Mouse (Mus musculus): ENCODE measurements around the gene Prlr. TPM values are rescaled to one million over a fixed set of nuclear protein-coding genes. Genes with fewer than 3 reads are reported as not detected.

The Prlr gene
- polyA plus RNA-seq, 1 experiment from 2014 or later = 3.8 TPM

GRCm38 (mm10) chr15:10379757-10380458 is 202.9 kb downstream of the Prlr start:
- no peaks in the 10 kb centered on the region for H3K9me3 ChIP-seq (ENCODE audit: control insufficient read depth, low read length)
- no peak overlapping the region for H3K4me2 ChIP-seq (ENCODE audit: low read depth, low read length)
- no peak overlapping the region for H3K4me3 ChIP-seq (ENCODE audit: low read depth, low read length)
- no peaks in the 10 kb centered on the region for H3K36me3 ChIP-seq (ENCODE audit: control insufficient read depth, insufficient read depth, low read length)
- 94% methylated on average over 3 of the region's 3 CpGs for WGBS
- ATAC-seq (ENCODE audit: low read depth) = no peak
- no peak overlapping the region for H3K9ac ChIP-seq (replicated peaks; ENCODE audit: low read depth, low read length)
- H3K27me3 ChIP-seq (ENCODE audit: control insufficient read depth, insufficient read depth, low read length) = no peaks in the 10 kb centered on the region
- H3K4me1 ChIP-seq (ENCODE audit: control insufficient read depth, insufficient read depth, low read length) = no peaks in the 10 kb centered on the region
- H3K27ac ChIP-seq (ENCODE audit: low read depth, low read length) = no peak overlapping the region

- no peak overlapping the region for H3K9ac ChIP-seq (replicated peaks; ENCODE audit: low read depth, low read length)
- H3K4me2 ChIP-seq (ENCODE audit: low read depth, low read length) = no peak overlapping the region
- no peak overlapping the region for H3K4me3 ChIP-seq (ENCODE audit: low read depth, low read length)
- peak; percentile 79 for ATAC-seq (ENCODE audit: low read depth)
- no peaks in the 10 kb centered on the region for H3K36me3 ChIP-seq (ENCODE audit: control insufficient read depth, insufficient read depth, low read length)
- H3K4me1 ChIP-seq (ENCODE audit: control insufficient read depth, insufficient read depth, low read length) = no peaks in the 10 kb centered on the region
- no peaks in the 10 kb centered on the region for H3K27me3 ChIP-seq (ENCODE audit: control insufficient read depth, insufficient read depth, low read length)
- WGBS = 76% methylated on average over 2 of the region's 2 CpGs
- H3K9me3 ChIP-seq (ENCODE audit: control insufficient read depth, low read length) = no peaks in the 10 kb centered on the region
- H3K27ac ChIP-seq (ENCODE audit: low read depth, low read length) = no peak overlapping the region
Measured at GRCm38 (mm10) chr15:10387263-10387662, 210.2 kb downstream of the Prlr start.

Other genes starting within 250 kb of the Prlr start
- gene Gm21973, start 148.1 kb downstream of the Prlr start, polyA plus RNA-seq (2014; fragmentation: Nextera tagmentation; extraction: Ambion mirVana) = 1.8 TPM in 1 of 2 replicates, not detected in the other
- gene Agxt2, start 181.3 kb downstream of the Prlr start, polyA plus RNA-seq (2014; fragmentation: Nextera tagmentation; extraction: Ambion mirVana) = not detected in 2 replicates

Measured in neural tube, embryonic 14.5 days (tissue).